In genomic region chr5:32713703-32714467, GRCm38 (mm10) we compare ENCODE assay signal across 8 mouse cellular contexts.
DNase-seq lines count a peak whose midpoint lies in the region; ATAC-seq and TF ChIP-seq lines count a peak whose summit lies in the region.

No protein-coding gene starts in this region.

- no peaks in the 10 kb centered on the region for H3K27me3 ChIP-seq in CH12.LX (replicated peaks)
- H3K27me3 ChIP-seq in forebrain, embryonic 11.5 days (ENCODE audit: control insufficient read depth, insufficient read depth, low read length) = no peaks in the 10 kb centered on the region
- H3K27me3 ChIP-seq in heart, embryonic 16.5 days (ENCODE audit: control insufficient read depth, insufficient read depth, low read length) = no peaks in the 10 kb centered on the region
- no peaks in the 10 kb centered on the region for H3K27me3 ChIP-seq in liver, embryonic 15.5 days
- H3K27me3 ChIP-seq in neural tube, embryonic 12.5 days (replicated peaks) = no peaks in the 10 kb centered on the region

- peak; percentile 18 to 83; a peak in 2 of 4 replicates for TF ChIP-seq CTCF in CH12.LX (conservative IDR thresholded peaks at IDR 0.05 in 1 of 2, IDR thresholded peaks at IDR 0.05 in 1 of 2; ENCODE audit: low read depth in 2 of 2, low read length in 2 of 2)

- no peak overlapping the region for H3K4me2 ChIP-seq in CH12.LX (ENCODE audit: insufficient read depth, low read depth, poor library complexity, severe bottlenecking)
- peak overlapping the region; percentile 62 for H3K4me2 ChIP-seq in forebrain, embryonic 11.5 days (ENCODE audit: low read depth, low read length, severe bottlenecking)
- H3K4me2 ChIP-seq in heart, embryonic 16.5 days (ENCODE audit: low read depth, low read length) = peak overlapping the region; percentile 63
- H3K4me2 ChIP-seq in liver, embryonic 15.5 days = peak overlapping the region; percentile 78
- peak overlapping the region; percentile 71 for H3K4me2 ChIP-seq in neural tube, embryonic 12.5 days (replicated peaks)

- peak overlapping the region; percentile 74 for H3K27ac ChIP-seq in CH12.LX (ENCODE audit: insufficient read depth, low read depth)
- peak overlapping the region; percentile 82 for H3K27ac ChIP-seq in forebrain, embryonic 11.5 days (ENCODE audit: low read depth, low read length)
- peak overlapping the region; percentile 95 for H3K27ac ChIP-seq in heart, embryonic 16.5 days (ENCODE audit: low read length)
- H3K27ac ChIP-seq in liver, embryonic 15.5 days (replicated peaks) = peak overlapping the region; percentile 88
- peak overlapping the region; percentile 43; the same call in 1 of the 2 replicates for H3K27ac ChIP-seq in neural tube, embryonic 12.5 days

- dilution Hi-C loops in CH12.LX (cut with MboI; ENCODE audit: extremely low pct_ligation_motif_present, extremely low pct_unique_long_range_greater_than_20kb, low sequenced_read_pairs) = no loop called here

- H3K79me2 ChIP-seq in CH12.LX (replicated peaks; ENCODE audit: control insufficient read depth, extremely low read depth, insufficient read depth, poor library complexity, severe bottlenecking) = no peaks in the 10 kb centered on the region

- H3K36me3 ChIP-seq in CH12.LX (replicated peaks in 1 of 2; ENCODE audit: control insufficient read depth in 1 of 2, insufficient read depth in 1 of 2, low read length in 1 of 2) = no peaks in the 10 kb centered on the region
- H3K36me3 ChIP-seq in forebrain, embryonic 11.5 days (ENCODE audit: control insufficient read depth, insufficient read depth, low read length) = no peaks in the 10 kb centered on the region
- no peaks in the 10 kb centered on the region for H3K36me3 ChIP-seq in heart, embryonic 16.5 days (ENCODE audit: control insufficient read depth, insufficient read depth)
- no peaks in the 10 kb centered on the region for H3K36me3 ChIP-seq in liver, embryonic 15.5 days (replicated peaks)
- H3K36me3 ChIP-seq in neural tube, embryonic 12.5 days = no peaks in the 10 kb centered on the region

- H3K9me3 ChIP-seq in CH12.LX (replicated peaks; ENCODE audit: low read length) = peaks cover 24% of the 10 kb centered on the region
- no peaks in the 10 kb centered on the region for H3K9me3 ChIP-seq in forebrain, embryonic 11.5 days (ENCODE audit: control insufficient read depth, low read length)
- H3K9me3 ChIP-seq in heart, embryonic 16.5 days (replicated peaks; ENCODE audit: control insufficient read depth, low read length) = no peaks in the 10 kb centered on the region
- H3K9me3 ChIP-seq in liver, embryonic 15.5 days (replicated peaks) = no peaks in the 10 kb centered on the region
- H3K9me3 ChIP-seq in neural tube, embryonic 12.5 days = no peaks in the 10 kb centered on the region

- under 1% methylated on average over 55 of the region's 55 CpGs for WGBS in forebrain, embryonic 11.5 days
- WGBS in heart, embryonic 16.5 days = under 1% methylated on average over 55 of the region's 55 CpGs
- under 1% methylated on average over 55 of the region's 55 CpGs for WGBS in liver, embryonic 15.5 days (ENCODE audit: insufficient replicate concordance)
- WGBS in neural tube, embryonic 12.5 days = under 1% methylated on average over 55 of the region's 55 CpGs

- no peak for TF ChIP-seq EP300 in CH12.LX (IDR thresholded peaks at IDR 0.05; ENCODE audit: low read length)

- peak overlapping the region; percentile 53 to 59 (median 58) for H3K4me3 ChIP-seq in CH12.LX (replicated peaks in 1 of 3; ENCODE audit: low read depth in 2 of 3, low read length in 2 of 3, poor library complexity in 1 of 3)
- peak overlapping the region; percentile 51 for H3K4me3 ChIP-seq in forebrain, embryonic 11.5 days (ENCODE audit: low read depth, low read length)
- H3K4me3 ChIP-seq in heart, embryonic 16.5 days (ENCODE audit: low read length) = peak overlapping the region; percentile 90
- H3K4me3 ChIP-seq in liver, embryonic 15.5 days (replicated peaks) = peak overlapping the region; percentile 74
- H3K4me3 ChIP-seq in neural tube, embryonic 12.5 days = peak overlapping the region; percentile 58

- DNase-seq in CH12.LX (ENCODE audit: extremely low read depth) = peak; percentile 96
- peak; percentile 90 for DNase-seq in c-Kit-positive CD71-positive TER-119-negative erythroid progenitor cells, embryonic 14.5 days (ENCODE audit: low read depth)
- DNase-seq in forebrain, embryonic 11.5 days (ENCODE audit: low spot score) = peak; percentile 93
- peak; percentile 88 to 96 for DNase-seq in kidney, postnatal 36 days
- peak; percentile 100 for DNase-seq in telencephalon, adult 2 months (ENCODE audit: low read depth, low spot score)

- no peak overlapping the region for H3K9ac ChIP-seq in CH12.LX (ENCODE audit: insufficient read depth, low read depth)
- peak overlapping the region; percentile 66 for H3K9ac ChIP-seq in forebrain, embryonic 11.5 days (ENCODE audit: low read length)
- H3K9ac ChIP-seq in heart, embryonic 16.5 days (ENCODE audit: low read length) = peak overlapping the region; percentile 88
- peak overlapping the region; percentile 62 for H3K9ac ChIP-seq in liver, embryonic 15.5 days
- H3K9ac ChIP-seq in neural tube, embryonic 12.5 days = peak overlapping the region; percentile 54

- no peaks in the 10 kb centered on the region; a peak in 2 of 4 replicates for H3K4me1 ChIP-seq in CH12.LX (ENCODE audit: control insufficient read depth in 1 of 2, insufficient read depth in 2 of 2)
- no peaks in the 10 kb centered on the region for H3K4me1 ChIP-seq in forebrain, embryonic 11.5 days (replicated peaks; ENCODE audit: control insufficient read depth, insufficient read depth, low read length)
- H3K4me1 ChIP-seq in heart, embryonic 16.5 days (ENCODE audit: control insufficient read depth, insufficient read depth, low read length) = peaks cover 6% of the 10 kb centered on the region
- peaks cover 14% of the 10 kb centered on the region for H3K4me1 ChIP-seq in liver, embryonic 15.5 days (replicated peaks)
- 0 out of 2 replicates have a peak, but pooled peaks cover 3% of the 10 kb centered on the region for H3K4me1 ChIP-seq in neural tube, embryonic 12.5 days

- peak; percentile 98 for ATAC-seq in forebrain, embryonic 11.5 days (replicated peaks; ENCODE audit: low FRiP score)
- peak; percentile 99 for ATAC-seq in heart, embryonic 16.5 days (replicated peaks; ENCODE audit: extremely low read depth, insufficient read depth, low FRiP score)
- peak; percentile 90 for ATAC-seq in liver, embryonic 15.5 days (ENCODE audit: insufficient read depth)
- peak; percentile 99 for ATAC-seq in neural tube, embryonic 12.5 days (ENCODE audit: low FRiP score, low read depth)

- TF ChIP-seq RAD21 in CH12.LX (IDR thresholded peaks at IDR 0.05; ENCODE audit: low read depth, low read length) = peak; percentile 47

- peak; percentile 68 for TF ChIP-seq POLR2A in CH12.LX (IDR thresholded peaks at IDR 0.05; ENCODE audit: low read depth, low read length)

- in situ Hi-C loops in CH12.LX (cut with MboI; ENCODE audit: low pct_ligation_motif_present, low pct_unique_long_range_greater_than_20kb, low sequenced_read_pairs) = no loop called here

TF ChIP-seq in CH12.LX, 34 proteins besides CTCF, POLR2A, EP300 and RAD21 (continues in another document):
- TF ChIP-seq BHLHE40 (IDR thresholded peaks at IDR 0.05; ENCODE audit: low read depth, low read length) (no peak), TBP (conservative IDR thresholded peaks at IDR 0.05; ENCODE audit: low read depth, low read length) (peak; percentile 100), CHD2 (IDR thresholded peaks at IDR 0.05; ENCODE audit: low read length) (no peak; the same call in 1 of the 2 replicates), POLR2AphosphoS2 (IDR thresholded peaks at IDR 0.05; ENCODE audit: low read depth, low read length) (no peak), NELFE (IDR thresholded peaks at IDR 0.05; ENCODE audit: low read depth, low read length) (peak; percentile 33; the same call in 1 of the 2 replicates), ZC3H11A (IDR thresholded peaks at IDR 0.05; ENCODE audit: low read depth, low read length) (no peak), MYC (IDR thresholded peaks at IDR 0.05; ENCODE audit: low read depth, low read length) (peak; percentile 63; the same call in 1 of the 2 replicates), ZMIZ1 (IDR thresholded peaks at IDR 0.05; ENCODE audit: low read depth, low read length) (no peak), USF1 (IDR thresholded peaks at IDR 0.05; ENCODE audit: low read depth, low read length) (no peak), HCFC1 (IDR thresholded peaks at IDR 0.05; ENCODE audit: low read depth, low read length) (peak; percentile 100), PAX5 (IDR thresholded peaks at IDR 0.05; ENCODE audit: low read length) (no peak), RCOR1 (conservative IDR thresholded peaks at IDR 0.05; ENCODE audit: low read depth, low read length) (peak; percentile 71), NRF1 (IDR thresholded peaks at IDR 0.05; ENCODE audit: low read depth, low read length) (peak; percentile 78), IRF4 (IDR thresholded peaks at IDR 0.05; ENCODE audit: low read depth, low read length) (peak; percentile 68; the same call in 1 of the 2 replicates), JUND (conservative IDR thresholded peaks at IDR 0.05; ENCODE audit: low read depth, low read length) (peak; percentile 71), MAZ (IDR thresholded peaks at IDR 0.05; ENCODE audit: low read depth, low read length) (peak; percentile 45; the same call in 1 of the 2 replicates), ETS1 (conservative IDR thresholded peaks at IDR 0.05; ENCODE audit: low read depth, low read length) (no peak; the same call in 1 of the 2 replicates), USF2 (conservative IDR thresholded peaks at IDR 0.05; ENCODE audit: low read depth, low read length) (no peak), MEF2A (IDR thresholded peaks at IDR 0.05; ENCODE audit: borderline replicate concordance, low read depth, low read length) (peak; percentile 66; the same call in 1 of the 2 replicates), UBTF (IDR thresholded peaks at IDR 0.05; ENCODE audit: low read depth, low read length) (peak; percentile 100), JUN (IDR thresholded peaks at IDR 0.05; ENCODE audit: insufficient read depth, low read depth, low read length) (peak; percentile 73; the same call in 1 of the 2 replicates), E2F4 (IDR thresholded peaks at IDR 0.05; ENCODE audit: insufficient replicate concordance, low read depth, low read length) (no peak), KAT2A (IDR thresholded peaks at IDR 0.05; ENCODE audit: insufficient replicate concordance, low read length) (peak; percentile 100), MAFK (IDR thresholded peaks at IDR 0.05; ENCODE audit: insufficient replicate concordance, low read length) (no peak), CHD1 (IDR thresholded peaks at IDR 0.05; ENCODE audit: low read depth, low read length) (no peak), SMC3 (IDR thresholded peaks at IDR 0.05; ENCODE audit: low read depth, low read length) (peak; percentile 77), TCF12 (IDR thresholded peaks at IDR 0.05; ENCODE audit: low read depth, low read length) (peak; percentile 60), GABPA (IDR thresholded peaks at IDR 0.05; ENCODE audit: insufficient replicate concordance, low read depth, low read length) (peak; percentile 86), ZKSCAN1 (IDR thresholded peaks at IDR 0.05; ENCODE audit: borderline replicate concordance, low read depth, low read length) (no peak)

Comparison
In these comparisons a context has a peak if more than half of its experiments do, and no peak if none do; other contexts are left out.
1. Peak in every context shown above with its lines: DNase-seq, ATAC-seq, H3K4me3 ChIP-seq and H3K27ac ChIP-seq.
2. H3K27ac ChIP-seq: peak in every context shown above with its lines; median percentile 95 in heart, embryonic 16.5 days; 88 in liver, embryonic 15.5 days; 82 in forebrain, embryonic 11.5 days; 74 in CH12.LX; 43 in neural tube, embryonic 12.5 days.